Mouse (Mus musculus) fat pad, adult 2 months (tissue): ENCODE data around the gene Mccc1.

Experiments used
- DNase-seq: peaks from one replicate; pipeline ENCODE4 v3.0.0-alpha.2; 2011; ENCODE audit warnings: low read depth, low spot score; ENCODE audit errors: extremely low read depth

Mccc1 gene

GRCm38 (mm10) chr3:35923495-35923894 is 77.0 kb downstream of the Mccc1 start:
- no peak for DNase-seq

GRCm38 (mm10) chr3:35922522-35922921 is 78.0 kb downstream of the Mccc1 start:
- no peak for DNase-seq

GRCm38 (mm10) chr3:35918229-35918628 is 82.2 kb downstream of the Mccc1 start:
- no peak for DNase-seq
